Mouse (Mus musculus): ENCODE results near the gene Gpatch8. TPM values are rescaled to one million over a fixed set of nuclear protein-coding genes. Genes with fewer than 3 reads are reported as not detected.
"Not testable (repeated sequence)": the region's sequence is repeated elsewhere in the genome, so short reads cannot be mapped to it uniquely, and the experiment has no call there.

Gene Gpatch8
- polyA plus RNA-seq, 1 experiment from 2014 or later: 86.1 TPM

DNA sequence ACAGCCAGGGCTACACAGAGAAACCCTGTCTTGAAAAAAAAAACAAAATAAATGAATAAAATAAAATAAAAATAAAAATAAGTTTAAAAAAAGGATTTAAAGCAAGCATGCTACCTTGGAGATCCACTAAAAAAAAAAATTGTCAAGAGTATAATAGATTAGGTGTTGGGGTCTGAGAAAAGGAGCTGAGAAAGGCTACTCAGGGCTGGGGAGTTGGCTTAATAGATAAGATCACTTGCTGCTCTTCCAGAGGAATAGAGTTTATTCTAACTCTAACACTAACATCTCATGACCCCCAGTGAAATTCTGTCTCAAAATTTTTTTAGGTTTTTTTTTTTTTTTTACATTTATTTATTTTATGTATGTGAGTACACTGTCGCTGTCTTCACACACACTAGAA lies 10.1 kb upstream of the Gpatch8 start:
- no peak overlapping the region for H3K4me3 ChIP-seq
- WGBS: 100% methylated on average over 1 of the region's 1 CpGs
- H3K9ac ChIP-seq: no peak overlapping the region
- H3K4me2 ChIP-seq: no peak overlapping the region
- no peak overlapping the region for H3K27ac ChIP-seq
- no peaks in the 10 kb centered on the region for H3K9me3 ChIP-seq
- ATAC-seq (ENCODE audit: low FRiP score): no peak
- no peaks in the 10 kb centered on the region for H3K4me1 ChIP-seq (replicated peaks)
- H3K36me3 ChIP-seq: no peaks in the 10 kb centered on the region
- no peaks in the 10 kb centered on the region for H3K27me3 ChIP-seq

DNA sequence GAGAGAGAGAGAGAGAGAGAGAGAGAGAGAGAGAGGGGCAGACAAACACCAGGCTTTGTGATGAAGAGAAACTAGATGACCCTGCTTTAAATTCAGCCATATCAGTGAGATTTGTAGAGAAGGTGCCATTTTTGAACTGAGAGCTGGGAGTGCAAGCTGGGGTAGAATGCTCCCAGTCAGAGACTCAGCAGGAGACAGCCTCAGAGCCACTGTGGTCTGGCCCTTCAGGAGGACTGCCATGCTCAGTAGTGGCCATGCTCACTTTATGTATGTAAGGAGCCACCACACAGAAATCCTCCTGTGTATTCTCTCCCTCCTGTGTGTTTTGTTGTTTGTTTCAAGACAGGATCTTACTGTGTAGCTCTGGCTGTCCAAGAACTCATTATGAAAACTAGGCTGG lies 9.5 kb upstream of the Gpatch8 start:
- H3K27me3 ChIP-seq: no peaks in the 10 kb centered on the region
- no peak overlapping the region for H3K9ac ChIP-seq
- ATAC-seq (ENCODE audit: low FRiP score): no peak
- no peak overlapping the region for H3K4me3 ChIP-seq
- H3K36me3 ChIP-seq: no peaks in the 10 kb centered on the region
- H3K4me2 ChIP-seq: no peak overlapping the region
- H3K4me1 ChIP-seq (replicated peaks): no peaks in the 10 kb centered on the region
- H3K9me3 ChIP-seq: no peaks in the 10 kb centered on the region
- no peak overlapping the region for H3K27ac ChIP-seq

DNA sequence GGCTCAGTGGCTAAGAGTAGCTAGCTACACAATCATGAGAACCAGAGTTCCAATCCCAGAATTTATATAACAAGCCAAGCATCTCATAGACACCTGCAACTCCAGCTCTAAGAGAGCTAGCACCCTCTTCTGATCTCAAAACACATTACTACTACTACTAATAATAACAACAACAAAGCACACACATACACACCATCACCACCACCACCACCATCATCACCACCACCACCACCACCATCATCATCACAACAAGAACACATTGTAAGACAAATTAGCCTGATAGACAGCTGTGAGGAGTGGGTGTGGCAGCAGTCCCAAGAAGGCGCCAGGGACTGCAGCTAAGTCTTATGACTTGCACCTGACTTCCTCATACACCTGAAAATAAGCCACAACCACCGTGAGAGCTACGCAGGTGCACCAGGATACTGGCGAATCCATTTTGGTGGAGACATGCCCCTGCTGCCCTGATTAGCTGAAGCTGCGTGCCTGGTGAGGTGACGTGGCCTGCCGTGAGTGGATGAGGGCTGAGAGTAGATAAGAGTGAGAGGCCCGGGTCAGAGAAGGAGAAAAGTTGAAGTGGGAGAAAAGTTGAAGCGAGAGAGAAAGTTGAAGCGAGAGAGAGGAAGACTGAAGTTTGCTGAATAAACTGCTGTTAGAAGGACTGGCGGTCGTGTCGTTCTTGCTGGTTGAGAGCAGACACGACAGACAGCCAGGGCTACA lies 8.9 kb upstream of the Gpatch8 start:
- H3K36me3 ChIP-seq; H3K9ac ChIP-seq; H3K27ac ChIP-seq; H3K4me1 ChIP-seq (replicated peaks); H3K4me2 ChIP-seq; H3K9me3 ChIP-seq; H3K4me3 ChIP-seq; ATAC-seq (ENCODE audit: low FRiP score); H3K27me3 ChIP-seq: not testable (repeated sequence)
- 86% methylated on average over 14 of the region's 14 CpGs for WGBS

DNA sequence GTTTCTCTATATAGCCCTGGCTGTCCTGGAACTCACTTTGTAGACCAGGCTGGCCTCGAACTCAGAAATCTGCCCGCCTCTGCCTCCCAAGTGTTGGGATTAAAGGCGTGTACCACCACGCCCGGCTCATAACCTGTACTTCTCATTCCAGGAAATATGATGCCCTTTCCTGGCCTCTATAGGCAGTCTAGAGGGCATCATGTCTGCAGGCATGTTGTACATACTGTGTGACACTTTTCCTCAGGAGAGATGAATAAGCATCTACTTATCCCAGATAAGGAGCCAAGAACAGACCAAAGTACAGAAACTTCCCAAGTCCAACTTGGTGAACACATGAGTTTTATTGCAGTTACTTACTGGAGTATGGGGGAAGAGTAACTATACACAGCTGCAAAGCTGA lies 2.5 kb upstream of the Gpatch8 start:
- WGBS: 94% methylated on average over 5 of the region's 5 CpGs
- peaks cover 17% of the 10 kb centered on the region for H3K4me1 ChIP-seq (replicated peaks)

DNA sequence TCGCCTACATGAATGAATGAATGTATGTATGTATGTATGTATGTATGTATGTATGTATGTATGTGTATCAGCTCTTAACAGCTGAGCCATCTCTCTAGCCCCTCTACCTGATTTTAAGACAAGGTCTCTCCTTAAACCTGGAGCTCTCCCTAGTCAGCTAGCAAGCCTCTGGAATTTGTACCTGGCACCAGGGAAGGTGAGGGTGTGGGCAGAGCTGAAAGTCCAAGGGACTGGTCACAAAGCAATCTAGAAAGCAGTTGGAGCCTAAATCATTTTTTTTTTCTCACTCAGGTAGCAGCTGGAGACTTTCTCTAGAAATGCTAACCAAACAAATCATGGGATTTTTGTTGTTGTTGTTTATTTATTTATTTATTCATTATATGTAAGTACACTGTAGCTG lies 1.2 kb upstream of the Gpatch8 start:
- 83% methylated on average over 1 of the region's 1 CpGs for WGBS
- Histone ChIP-seq H3K9ac (no peak overlapping the region), H3K27me3 (no peaks in the 10 kb centered on the region), H3K4me1 (replicated peaks) (peaks cover 23% of the 10 kb centered on the region), H3K9me3 (no peaks in the 10 kb centered on the region), H3K4me3 (no peak overlapping the region), H3K36me3 (no peaks in the 10 kb centered on the region), H3K4me2 (no peak overlapping the region), H3K27ac (no peak overlapping the region)
- ATAC-seq (ENCODE audit: low FRiP score): no peak

More for the DNA sequence above, 2.5 kb upstream of the Gpatch8 start:
- H3K36me3 ChIP-seq: no peaks in the 10 kb centered on the region
- H3K27ac ChIP-seq: no peak overlapping the region
- no peak overlapping the region for H3K4me3 ChIP-seq
- H3K9me3 ChIP-seq: no peaks in the 10 kb centered on the region
- ATAC-seq (ENCODE audit: low FRiP score): no peak
- H3K27me3 ChIP-seq: no peaks in the 10 kb centered on the region
- no peak overlapping the region for H3K9ac ChIP-seq
- H3K4me2 ChIP-seq: no peak overlapping the region

DNA sequence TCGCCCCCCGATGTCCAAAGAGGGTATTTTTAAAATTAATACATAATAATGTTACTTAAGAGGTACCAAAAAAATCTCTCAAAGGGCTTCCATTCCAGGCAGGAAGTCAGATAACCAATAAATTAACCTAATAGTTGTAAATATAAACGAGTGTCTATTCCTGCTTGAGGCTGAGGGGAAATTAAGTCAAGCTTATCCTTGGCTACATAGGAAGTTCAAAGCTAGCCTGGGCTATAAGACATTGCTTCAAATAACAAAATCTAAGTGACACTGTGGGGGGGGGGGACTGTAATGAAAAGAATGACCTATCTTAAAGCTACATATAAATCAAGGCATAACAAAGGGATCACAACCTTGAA lies 503 bp upstream of the Gpatch8 start:
- WGBS: 26% methylated on average over 3 of the region's 3 CpGs
- H3K9ac ChIP-seq: no peak overlapping the region
- H3K4me2 ChIP-seq: peak overlapping the region; percentile 44

DNA sequence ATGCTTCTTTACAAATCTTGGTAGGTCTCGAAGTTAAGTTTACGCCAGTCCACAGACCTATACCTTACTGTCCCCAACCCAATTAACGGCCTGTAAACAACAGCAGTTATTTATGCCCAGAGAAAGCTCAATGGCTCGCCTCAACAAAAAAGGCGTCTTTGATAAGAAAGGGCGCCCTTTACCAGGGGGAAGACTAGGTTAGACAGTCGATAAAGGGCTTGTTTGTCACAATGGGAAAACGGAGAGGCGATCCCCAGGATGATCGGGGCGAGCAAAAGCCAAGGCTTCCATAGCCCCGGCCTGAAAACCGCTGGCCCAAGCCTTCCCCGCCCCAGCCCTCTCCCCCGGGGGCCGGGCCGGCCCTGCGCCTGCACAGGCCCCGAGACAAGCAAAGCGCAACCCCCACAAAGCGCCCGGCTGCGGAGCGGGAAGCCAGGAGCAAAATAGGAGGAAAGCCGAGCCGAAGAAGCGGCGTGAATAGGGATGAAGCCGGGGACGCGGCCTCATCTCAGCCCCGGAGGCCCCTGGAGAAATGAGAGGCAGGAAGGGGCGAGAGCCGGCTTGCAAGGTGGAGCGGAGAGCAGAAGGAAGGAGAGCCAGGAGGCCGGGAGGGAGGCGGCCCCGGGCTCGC lies 677 bp downstream of the Gpatch8 start:
- Histone ChIP-seq H3K4me3 (peak overlapping the region; percentile 70), H3K9me3 (no peaks in the 10 kb centered on the region), H3K27me3 (no peaks in the 10 kb centered on the region), H3K27ac (peak overlapping the region; percentile 99), H3K36me3 (no peaks in the 10 kb centered on the region), H3K4me2 (peak overlapping the region; percentile 83), H3K4me1 (replicated peaks) (peaks cover 38% of the 10 kb centered on the region), H3K9ac (peak overlapping the region; percentile 92)
- ATAC-seq (ENCODE audit: low FRiP score): peak; percentile 81
- WGBS: under 1% methylated on average over 38 of the region's 39 CpGs

More for the DNA sequence above, 503 bp upstream of the Gpatch8 start:
- ATAC-seq (ENCODE audit: low FRiP score): no peak; the same call in 1 of the 2 replicates
- H3K9me3 ChIP-seq: no peaks in the 10 kb centered on the region
- peaks cover 29% of the 10 kb centered on the region for H3K4me1 ChIP-seq (replicated peaks)
- peak overlapping the region; percentile 70 for H3K4me3 ChIP-seq
- no peaks in the 10 kb centered on the region for H3K36me3 ChIP-seq
- H3K27me3 ChIP-seq: no peaks in the 10 kb centered on the region
- peak overlapping the region; percentile 99 for H3K27ac ChIP-seq

DNA sequence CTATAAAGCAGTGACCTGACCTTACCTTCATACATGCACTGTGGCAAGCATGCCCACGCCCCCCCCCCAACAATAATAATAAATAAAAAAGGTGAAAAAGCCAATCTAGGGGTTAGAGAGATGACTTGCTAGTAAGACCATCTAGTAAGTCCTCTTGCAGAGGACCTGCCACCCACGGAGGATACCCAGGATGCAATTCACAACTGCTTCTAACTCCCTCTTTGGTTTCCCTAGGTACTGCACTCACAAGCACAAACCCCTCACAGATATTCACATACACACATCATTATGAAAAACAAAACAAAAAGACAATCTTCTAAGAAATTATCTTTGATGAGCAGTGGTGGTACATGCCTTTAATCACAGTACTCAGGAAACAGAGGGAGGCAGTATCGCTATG lies 4.1 kb downstream of the Gpatch8 start:
- no peaks in the 10 kb centered on the region for H3K27me3 ChIP-seq
- no peak overlapping the region for H3K27ac ChIP-seq
- H3K4me3 ChIP-seq: no peak overlapping the region
- no peaks in the 10 kb centered on the region for H3K9me3 ChIP-seq
- H3K4me1 ChIP-seq (replicated peaks): peaks cover 44% of the 10 kb centered on the region
- no peaks in the 10 kb centered on the region; the same call in 1 of the 2 replicates for H3K36me3 ChIP-seq
- no peak overlapping the region for H3K9ac ChIP-seq
- no peak for ATAC-seq (ENCODE audit: low FRiP score)
- 94% methylated on average over 3 of the region's 3 CpGs for WGBS
- no peak overlapping the region for H3K4me2 ChIP-seq

DNA sequence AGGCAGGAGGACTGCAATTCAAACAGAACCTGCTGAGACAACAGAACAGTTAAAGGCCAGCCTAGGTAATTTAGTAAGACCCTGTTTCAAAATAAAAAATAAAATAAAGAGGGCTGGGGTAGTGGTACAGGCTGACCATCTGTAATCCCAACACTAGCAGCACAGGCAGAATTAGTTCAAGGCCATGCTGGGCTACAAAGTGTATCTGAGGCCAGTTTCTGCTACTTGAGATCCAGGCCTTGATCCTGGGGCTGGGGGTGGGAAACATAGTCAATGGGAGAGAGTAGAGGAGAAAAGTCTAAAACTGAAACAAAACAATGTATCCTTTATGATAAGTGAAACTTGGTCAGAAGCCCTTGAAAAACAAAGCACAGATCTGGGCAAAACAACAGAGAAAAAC lies 5.0 kb downstream of the Gpatch8 start:
- no peaks in the 10 kb centered on the region for H3K27me3 ChIP-seq
- H3K27ac ChIP-seq: no peak overlapping the region
- H3K36me3 ChIP-seq: no peaks in the 10 kb centered on the region; the same call in 1 of the 2 replicates
- no peak overlapping the region for H3K4me2 ChIP-seq
- no peak overlapping the region for H3K9ac ChIP-seq
- H3K4me3 ChIP-seq: no peak overlapping the region
- peaks cover 40% of the 10 kb centered on the region for H3K4me1 ChIP-seq (replicated peaks)
- H3K9me3 ChIP-seq: no peaks in the 10 kb centered on the region
- no peak for ATAC-seq (ENCODE audit: low FRiP score)

DNA sequence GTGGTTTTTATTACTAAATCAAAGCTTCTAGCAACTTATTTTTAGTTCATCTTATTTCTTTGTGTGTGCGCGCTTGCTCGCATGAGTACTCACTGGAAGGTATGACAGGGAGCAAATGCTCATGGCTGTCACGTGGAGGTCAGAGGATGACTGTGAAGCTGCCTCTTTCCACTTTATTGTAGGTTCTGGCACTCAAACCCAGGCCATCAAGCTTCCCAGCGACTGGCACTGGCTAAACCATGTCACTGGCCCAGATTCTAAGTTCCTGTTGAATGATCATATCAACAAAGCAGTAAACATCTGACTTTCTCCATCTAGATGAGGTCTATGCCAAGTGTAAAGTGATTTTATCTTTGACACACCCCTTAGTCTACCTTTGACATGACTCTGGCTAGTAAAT lies 14.7 kb downstream of the Gpatch8 start:
- Histone ChIP-seq H3K4me1 (replicated peaks) (no peaks in the 10 kb centered on the region), H3K4me2 (no peak overlapping the region), H3K9ac (no peak overlapping the region), H3K9me3 (no peaks in the 10 kb centered on the region), H3K4me3 (no peak overlapping the region), H3K27me3 (no peaks in the 10 kb centered on the region), H3K36me3 (peaks cover 10% of the 10 kb centered on the region; the same call in 1 of the 2 replicates), H3K27ac (no peak overlapping the region)
- 93% methylated on average over 5 of the region's 5 CpGs for WGBS
- ATAC-seq (ENCODE audit: low FRiP score): no peak

DNA sequence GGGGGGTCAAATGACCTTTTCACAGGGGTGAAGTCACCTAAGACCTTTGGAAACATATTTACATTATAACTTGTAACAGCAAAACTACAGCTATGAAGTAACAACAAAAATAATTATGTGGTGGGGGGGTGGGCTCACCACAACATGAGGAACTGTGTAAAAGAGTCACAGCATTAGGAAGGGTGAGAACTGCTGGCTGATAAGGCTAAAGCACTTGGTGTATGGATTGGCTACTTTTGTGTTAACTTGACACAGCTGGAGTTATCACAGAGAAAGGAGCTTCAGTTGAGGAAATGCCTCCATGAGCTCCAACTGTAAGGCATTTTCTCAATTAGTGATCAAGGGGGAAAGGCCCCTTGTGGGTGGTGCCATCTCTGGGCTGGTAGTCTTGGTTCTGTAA lies 15.9 kb downstream of the Gpatch8 start:
- not testable (repeated sequence) for H3K27me3 ChIP-seq; H3K4me1 ChIP-seq (replicated peaks); H3K27ac ChIP-seq; H3K9me3 ChIP-seq; H3K9ac ChIP-seq; H3K4me2 ChIP-seq; H3K4me3 ChIP-seq; ATAC-seq (ENCODE audit: low FRiP score)
- peaks cover 14% of the 10 kb centered on the region for H3K36me3 ChIP-seq

DNA sequence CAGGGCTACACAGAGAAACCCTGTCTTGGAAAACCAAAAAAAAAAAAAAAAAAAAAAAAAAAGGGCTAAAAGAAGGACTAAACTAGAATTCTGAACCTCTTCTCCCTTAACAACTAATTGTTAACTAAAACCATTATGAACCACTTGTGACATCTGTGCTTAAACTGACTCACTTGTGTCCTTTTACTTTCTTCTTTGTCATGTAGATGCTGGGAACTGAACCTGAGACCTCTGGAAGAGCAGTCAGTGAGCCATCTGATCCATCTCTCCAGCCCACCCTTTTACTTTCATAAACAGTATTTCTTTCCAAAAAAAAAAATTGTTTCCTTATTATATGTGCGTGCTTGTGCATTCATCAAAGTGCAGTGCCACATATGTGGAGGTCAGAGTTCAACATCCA lies 16.5 kb downstream of the Gpatch8 start:
- no peak overlapping the region for H3K4me2 ChIP-seq

DNA sequence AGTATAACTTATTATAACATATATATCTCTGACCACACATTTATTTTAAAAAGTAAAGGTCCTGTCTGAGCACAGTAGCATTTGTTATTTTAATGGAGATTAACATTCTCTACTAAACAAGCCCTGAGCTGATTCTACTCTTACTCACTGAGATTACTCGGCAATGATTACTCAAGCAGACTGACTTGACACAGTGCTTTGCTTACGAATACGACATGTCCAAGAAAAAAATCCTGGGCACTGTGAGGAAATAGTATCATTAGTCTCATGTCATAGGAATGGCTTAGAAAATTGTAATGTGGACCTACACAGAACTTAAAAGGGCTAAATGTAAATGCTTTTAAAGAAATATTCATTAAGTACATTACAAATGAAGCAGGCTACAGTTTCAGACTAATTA lies 20.0 kb downstream of the Gpatch8 start:
- Histone ChIP-seq H3K4me1 (replicated peaks) (no peaks in the 10 kb centered on the region), H3K4me2 (no peak overlapping the region), H3K9me3 (no peaks in the 10 kb centered on the region), H3K27ac (no peak overlapping the region), H3K9ac (no peak overlapping the region), H3K27me3 (no peaks in the 10 kb centered on the region), H3K4me3 (no peak overlapping the region), H3K36me3 (peaks cover 14% of the 10 kb centered on the region)
- no peak for ATAC-seq (ENCODE audit: low FRiP score)
- WGBS: 65% methylated on average over 3 of the region's 3 CpGs

More for the DNA sequence above, 16.5 kb downstream of the Gpatch8 start:
- no peak overlapping the region for H3K9ac ChIP-seq
- no peak overlapping the region for H3K4me3 ChIP-seq
- no peaks in the 10 kb centered on the region for H3K4me1 ChIP-seq (replicated peaks)
- no peak overlapping the region for H3K27ac ChIP-seq
- H3K27me3 ChIP-seq: no peaks in the 10 kb centered on the region
- no peaks in the 10 kb centered on the region for H3K9me3 ChIP-seq
- 67% methylated on average over 1 of the region's 1 CpGs for WGBS
- no peak for ATAC-seq (ENCODE audit: low FRiP score)
- H3K36me3 ChIP-seq: peaks cover 14% of the 10 kb centered on the region
